Mouse (Mus musculus) T-helper 17 cell (primary cell): ENCODE measurements at regions not wholly inside any gene's neighbourhood (a gene's known extent, or its start where the extent isn't known, plus 50 kb on each side); places are given as distances from the start of the nearest gene placed in this dataset.

ENCODE experiments used
- in situ Hi-C, 2 experiments: fragments of 300-600 bp; cut with MboI, MseI; formaldehyde crosslinking; loops; 1 replicate in 1 of 2; 2 replicates in 1 of 2; pipeline ENCODE4 v1.15.1; 2025; ENCODE audit warnings: high pct_unique_total_duplicates in 2 of 2

GRCm38 (mm10) chr6:66480207-66480606 is 55.0 kb upstream of the Mad2l1 start:
- in situ Hi-C loops, result no loop called here

GRCm38 (mm10) chr6:66482797-66483196 is 52.4 kb upstream of the Mad2l1 start:
- in situ Hi-C loops, result no loop called here
